Mouse (Mus musculus): ENCODE measurements around the gene Tmem82.

DNA sequence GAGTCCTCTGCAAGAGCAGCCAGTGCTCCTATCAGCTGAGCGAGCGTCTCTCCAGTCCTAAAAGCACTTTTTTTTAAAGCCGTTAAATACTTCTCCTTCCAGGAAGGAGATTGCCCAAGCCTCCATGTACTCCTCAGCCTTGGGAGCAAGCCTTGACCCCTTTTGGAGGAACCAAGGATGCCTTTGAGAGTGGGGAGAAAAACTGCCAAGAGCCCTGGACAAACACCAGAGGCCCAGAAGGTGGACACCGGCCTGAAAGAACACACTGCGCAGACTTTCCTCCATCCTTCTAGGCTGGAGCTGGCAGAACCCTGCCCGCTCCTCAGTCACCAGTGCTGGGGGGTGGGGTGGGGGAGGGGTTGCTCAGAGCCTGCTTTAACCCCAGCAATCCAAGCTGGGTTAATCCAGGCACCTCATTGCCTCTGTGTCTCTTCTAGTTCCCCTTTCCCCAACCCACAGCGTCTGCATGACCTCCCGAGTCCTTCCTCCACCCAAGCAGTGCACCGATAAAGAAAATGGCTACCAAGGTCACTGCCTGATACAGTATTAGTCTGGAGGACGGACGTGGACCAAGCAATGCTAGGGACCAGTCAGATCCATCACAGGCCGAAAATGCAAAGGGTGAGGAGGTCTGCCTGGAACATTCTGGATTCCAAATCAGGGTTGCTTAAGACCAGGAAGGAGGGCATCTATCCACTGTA is 37.6 kb upstream of the Tmem82 start:
- TF ChIP-seq CTCF (conservative IDR thresholded peaks at IDR 0.05; ENCODE audit: insufficient read depth, insufficient read length, low read depth, low read length): no peak
- TF ChIP-seq POLR2A (IDR thresholded peaks at IDR 0.05; ENCODE audit: low read depth, low read length): no peak

Measured in kidney, adult 2 months (tissue).